Mouse (Mus musculus): Measurements from ENCODE around the gene Aes. TPM values are rescaled to one million over a fixed set of nuclear protein-coding genes. Genes with fewer than 3 reads are reported as not detected.
A peak's percentile ranks its signal among the peaks of the same experiment; 100 is the strongest.

The Aes gene
- total RNA-seq, 4 experiments from 2014 or later, result 1,133 to 1,192 (median 1,173) TPM

- peak; percentile 48 for DNase-seq (ENCODE audit: low spot score)
Measured at GRCm38 (mm10) chr10:81544296-81545160, 14.8 kb upstream of the Aes start.

DNA sequence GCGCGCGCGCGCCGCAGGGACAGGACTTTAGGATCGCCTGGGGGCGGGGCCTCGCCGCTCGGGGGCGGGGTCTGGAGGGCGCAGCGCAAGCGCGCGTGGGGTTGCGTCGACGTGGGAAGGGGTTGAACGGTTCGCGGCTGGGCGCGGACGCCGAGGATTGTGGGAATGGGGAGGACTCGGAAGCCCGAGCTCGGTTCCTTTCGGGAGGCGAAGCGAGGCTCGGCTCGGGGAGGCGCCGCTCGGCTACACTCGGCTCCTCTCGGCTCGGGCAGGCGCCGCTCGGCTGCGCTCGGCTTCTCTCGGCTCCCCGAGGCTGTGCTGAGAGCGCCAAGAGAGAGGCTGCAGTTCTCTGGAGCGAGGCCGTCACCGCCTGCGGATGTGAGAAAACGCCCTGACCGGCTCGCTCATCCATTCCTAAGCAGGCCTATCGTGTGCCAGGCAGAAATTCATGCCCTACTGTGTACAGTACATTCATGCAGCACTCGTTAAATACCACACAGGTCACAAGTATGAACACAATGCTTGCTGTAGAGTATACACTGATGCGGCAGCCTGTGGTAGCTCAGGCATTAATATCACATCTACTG, 14.0 kb upstream of the Aes start, which contains the start of gene Gna11:
Gene Gna11, minus strand, starts transcription at position 30 of the 587 bp plus-strand sequence.
- peak; percentile 99 for DNase-seq (ENCODE audit: low spot score)

GRCm38 (mm10) chr10:81546332-81546731, 13.0 kb upstream of the Aes start:
- DNase-seq (ENCODE audit: low spot score), result no peak

DNA sequence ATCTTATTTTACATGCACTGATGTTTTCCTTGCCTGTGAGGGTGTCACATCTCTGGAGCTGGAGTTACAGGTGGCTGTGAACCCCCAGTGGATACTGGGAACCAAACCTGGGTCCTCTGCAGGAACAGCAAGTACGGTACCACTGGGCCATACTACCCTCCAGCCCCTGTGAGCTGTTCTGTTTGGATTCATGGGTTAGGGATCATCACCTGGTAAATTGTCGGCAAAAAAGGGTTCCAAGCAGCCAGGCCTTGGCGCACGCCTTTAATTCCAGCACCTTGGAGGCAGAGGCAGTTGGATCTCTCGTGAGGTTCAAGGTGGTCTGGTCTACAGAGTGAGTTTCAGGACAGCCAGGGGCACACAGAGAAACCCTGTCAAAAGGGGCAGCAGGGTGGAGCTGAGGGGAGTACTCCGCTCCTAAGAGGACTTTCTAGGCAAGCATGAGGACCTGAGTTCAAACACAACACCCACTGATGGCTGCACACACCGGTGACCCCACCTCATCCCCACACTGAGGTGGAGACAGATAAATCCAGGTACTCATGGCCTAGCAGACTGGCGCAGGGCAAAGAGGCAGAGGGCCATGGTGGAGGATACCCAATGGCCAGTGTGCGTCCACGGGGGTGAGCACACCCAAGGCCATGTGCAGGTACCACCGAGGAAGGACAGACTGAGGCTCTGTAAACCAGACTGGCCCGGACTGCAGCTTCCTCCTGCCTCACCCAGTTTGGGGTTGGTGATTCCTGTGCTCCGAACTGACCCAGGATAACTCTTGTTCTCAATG, 12.3 kb upstream of the Aes start:
- no peak for DNase-seq (ENCODE audit: low spot score)

DNA sequence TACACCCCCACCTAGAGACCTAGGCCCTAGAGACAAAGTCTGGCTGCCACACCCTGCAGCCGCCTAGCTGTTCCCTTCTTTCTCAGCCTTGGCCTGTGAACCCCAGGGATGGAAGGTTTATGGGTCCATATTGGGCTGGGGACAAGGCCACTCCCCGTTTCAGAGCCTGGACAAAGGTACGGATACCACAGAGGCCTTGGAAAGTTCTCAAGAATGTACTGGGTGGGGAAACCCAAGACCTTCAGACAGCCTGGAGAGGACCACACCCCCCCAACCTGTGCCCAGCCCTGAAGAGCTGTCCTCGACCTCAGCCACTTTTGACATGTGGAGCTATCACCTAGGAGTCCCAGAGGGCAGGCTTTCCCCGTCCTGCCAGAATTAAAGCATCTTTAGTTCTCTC, 10.3 kb upstream of the Aes start:
- DNase-seq (ENCODE audit: low spot score), result no peak

DNA sequence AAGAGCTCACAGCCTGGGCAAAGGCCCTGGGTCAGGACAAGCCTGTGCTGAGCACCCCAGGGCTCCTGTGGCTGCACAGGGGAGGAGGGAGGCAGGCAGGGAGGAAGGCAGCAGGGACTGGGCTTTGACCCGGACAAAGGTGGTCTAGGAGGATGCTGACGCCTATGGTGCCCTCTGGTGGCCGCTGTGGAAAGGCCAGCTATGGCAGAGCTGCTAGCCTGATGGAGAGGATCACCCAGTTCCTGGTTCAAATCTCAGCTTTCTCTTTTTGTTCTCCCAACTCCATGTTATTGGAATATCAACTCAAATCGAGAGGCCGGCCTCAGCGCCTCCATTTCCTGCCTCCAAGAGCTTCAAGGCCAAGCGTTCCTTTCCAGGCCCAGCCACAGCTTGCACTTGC, 9.0 kb upstream of the Aes start:
- peak; percentile 62 for DNase-seq (ENCODE audit: low spot score)

DNA sequence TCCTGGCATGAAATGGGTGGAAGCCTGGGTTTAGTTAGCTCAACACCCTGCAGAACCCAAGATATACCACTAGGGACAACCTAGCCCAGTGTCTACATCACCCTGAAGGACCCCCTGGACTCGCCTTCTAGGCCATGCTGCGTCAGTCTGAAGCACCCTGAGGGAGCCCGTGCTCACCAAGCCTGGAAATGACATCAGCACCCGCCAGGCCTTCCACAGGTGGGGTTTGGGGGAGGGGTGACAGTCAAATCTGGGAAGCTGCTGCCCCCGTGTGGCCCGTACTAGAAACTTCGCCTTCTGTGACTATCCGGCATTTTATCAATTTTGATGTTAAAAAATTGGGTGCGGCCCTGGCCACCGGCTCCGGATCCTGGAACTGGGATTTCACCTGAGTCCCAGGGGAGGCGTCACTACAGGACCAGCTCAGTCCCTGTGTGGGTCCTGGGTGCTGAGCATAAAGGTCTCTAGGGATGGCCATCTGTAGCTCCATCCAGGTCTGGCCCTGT, 7.6 kb upstream of the Aes start:
- peak; percentile 79 for DNase-seq (ENCODE audit: low spot score)

GRCm38 (mm10) chr10:81553232-81553631, 6.1 kb upstream of the Aes start:
- no peak for DNase-seq (ENCODE audit: low spot score)

DNA sequence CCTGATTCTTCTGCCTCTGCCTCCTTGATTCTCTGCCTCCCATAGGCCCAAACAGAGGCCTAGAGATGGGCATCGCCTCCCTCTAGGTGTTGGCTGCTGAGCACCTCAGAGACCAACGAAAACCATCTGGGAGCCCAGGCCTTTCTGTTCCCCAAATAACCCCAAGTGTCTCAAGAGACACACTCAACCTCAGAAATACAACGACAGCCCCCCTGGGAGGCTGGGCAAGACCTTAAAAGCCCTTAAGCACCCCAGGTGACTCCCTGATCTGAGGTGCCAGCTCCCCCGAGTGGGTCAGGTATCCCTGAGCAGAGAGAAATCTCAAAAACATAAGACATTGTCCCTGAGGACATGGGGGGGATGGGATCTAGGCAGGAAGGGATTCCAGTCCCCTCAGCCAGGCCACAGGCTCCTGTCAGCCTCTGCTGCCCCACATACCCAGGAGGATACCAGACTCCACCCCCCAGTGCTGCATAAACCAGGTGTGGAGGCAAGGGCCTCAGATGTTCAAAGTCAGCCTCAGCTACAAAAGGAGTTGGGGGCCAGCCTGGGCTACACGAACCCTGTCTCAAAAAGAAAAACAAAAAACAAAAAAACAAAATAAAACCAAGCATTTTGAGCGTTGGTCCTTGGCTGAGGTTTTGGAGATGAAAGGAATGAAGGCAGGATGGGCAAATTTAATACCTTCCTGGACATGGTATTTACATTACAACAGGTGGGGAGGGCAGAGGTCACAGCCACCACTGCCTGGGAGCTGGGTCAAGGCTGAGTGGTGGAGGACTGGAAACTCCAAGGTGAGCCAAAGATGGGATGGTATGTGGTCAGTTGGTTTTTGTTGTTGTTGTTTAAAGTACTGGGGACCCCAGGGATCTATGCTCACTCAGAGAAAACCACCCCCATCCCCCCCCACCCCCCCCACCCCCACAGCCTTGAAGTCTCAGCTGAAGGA, 5.2 kb upstream of the Aes start:
- no peak for DNase-seq (ENCODE audit: low spot score)

DNA sequence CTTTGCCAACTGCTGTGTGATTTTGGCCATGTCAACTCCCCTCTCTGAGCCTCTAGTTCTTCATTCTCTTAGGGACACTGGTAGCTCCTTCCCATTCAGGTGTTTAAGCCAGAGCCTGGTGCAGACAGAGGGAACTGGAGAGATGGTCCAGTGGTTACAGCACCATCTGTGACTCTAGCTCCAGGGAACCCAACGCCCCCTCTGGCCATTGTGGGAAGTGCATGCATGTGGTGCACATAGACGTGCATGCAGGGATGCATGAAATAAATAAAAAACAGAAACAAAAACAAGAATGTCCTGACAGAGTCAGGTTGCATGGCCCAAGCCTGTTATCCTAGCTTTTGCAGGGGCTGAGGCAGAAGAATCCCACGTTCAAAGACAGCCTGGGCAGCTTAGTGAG, 3.0 kb upstream of the Aes start:
- no peak for DNase-seq (ENCODE audit: low spot score)

- no peak for DNase-seq (ENCODE audit: low spot score)
Measured at GRCm38 (mm10) chr10:81557491-81557890, 1.8 kb upstream of the Aes start.

- DNase-seq (ENCODE audit: low spot score), result peak; percentile 74
Measured at GRCm38 (mm10) chr10:81559627-81560539, 595 bp downstream of the Aes start.

DNA sequence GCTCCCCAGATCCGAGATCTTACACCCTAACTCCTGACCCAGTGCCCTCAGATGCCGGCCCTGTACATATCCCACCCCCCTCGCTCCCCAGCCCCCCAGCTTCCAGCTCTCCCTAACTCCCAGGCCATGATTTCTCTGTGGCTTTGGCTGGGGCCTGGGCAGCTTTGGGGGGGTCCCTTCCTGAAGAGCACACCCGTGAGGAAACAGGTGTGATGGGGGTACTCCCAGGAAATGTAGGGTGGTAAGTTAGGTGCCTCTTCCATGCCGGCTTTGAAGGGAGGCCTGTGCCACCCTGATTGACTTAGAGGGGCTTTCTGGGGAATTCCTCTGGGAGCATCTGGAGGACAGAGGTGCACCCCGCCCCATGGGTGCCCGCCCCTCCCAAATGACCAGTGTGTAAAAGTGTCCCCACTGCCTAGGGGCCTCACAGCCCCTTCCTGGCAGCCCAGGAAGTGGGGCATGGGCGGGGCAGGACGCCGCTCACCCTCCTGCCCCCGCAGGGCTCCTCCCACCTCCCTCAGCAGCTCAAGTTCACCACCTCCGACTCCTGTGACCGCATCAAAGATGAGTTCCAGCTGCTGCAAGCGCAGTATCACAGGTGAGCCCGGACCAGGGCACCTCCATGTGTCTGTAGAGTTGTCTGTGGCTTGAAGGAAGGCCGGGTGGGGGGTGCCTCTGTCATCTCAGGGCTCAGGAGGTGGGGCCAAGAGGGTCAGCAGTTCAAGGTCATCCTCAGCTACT, 1.6 kb downstream of the Aes start:
- DNase-seq (ENCODE audit: low spot score), result no peak

DNA sequence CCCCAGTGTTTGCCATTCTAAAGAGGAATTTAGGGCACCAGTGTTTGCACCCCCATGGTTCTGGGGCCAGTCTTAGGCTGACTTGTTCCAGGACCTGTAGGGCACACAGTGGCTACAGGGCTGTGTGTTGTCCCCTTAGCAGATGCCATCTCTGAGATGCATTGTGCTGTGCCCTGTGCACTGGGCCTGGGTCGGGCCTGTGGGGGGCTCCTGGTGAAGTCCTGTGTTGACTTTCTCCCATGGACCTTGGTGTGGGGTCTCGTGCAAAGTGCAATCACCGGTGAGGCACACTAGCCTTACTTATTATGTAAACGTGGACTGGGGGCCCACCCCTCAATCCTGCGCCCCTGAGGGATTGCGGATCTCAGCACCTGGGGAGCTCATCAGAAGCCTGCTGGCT, 3.1 kb downstream of the Aes start:
- DNase-seq (ENCODE audit: low spot score), result no peak

- no peak for DNase-seq (ENCODE audit: low spot score)
Measured at GRCm38 (mm10) chr10:81563481-81563880, 4.2 kb downstream of the Aes start.

DNA sequence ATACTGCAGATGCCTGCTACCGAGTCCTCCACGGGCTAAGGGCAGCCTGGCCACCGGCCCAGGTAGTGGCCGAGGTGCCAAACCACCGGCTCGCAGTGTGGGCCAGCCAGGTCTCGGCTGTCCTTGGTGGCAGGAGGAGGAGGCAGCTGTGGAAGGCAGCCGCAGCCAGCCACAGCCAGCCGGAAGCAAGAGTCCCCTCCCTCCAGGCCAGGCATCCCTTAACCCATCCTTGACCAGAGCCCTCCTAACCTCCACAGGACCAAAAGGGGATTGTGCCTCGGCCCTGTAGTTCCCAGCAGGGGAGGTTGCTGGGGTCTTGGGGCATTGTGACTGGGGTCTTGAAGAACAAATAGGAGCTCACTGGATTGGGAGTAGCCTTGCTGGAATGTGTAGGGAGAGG, 4.9 kb downstream of the Aes start:
- DNase-seq (ENCODE audit: low spot score), result peak; percentile 61

- no peak for DNase-seq (ENCODE audit: low spot score)
Measured at GRCm38 (mm10) chr10:81564734-81565133, 5.4 kb downstream of the Aes start.

GRCm38 (mm10) chr10:81565257-81566228, 6.3 kb downstream of the Aes start:
- DNase-seq (ENCODE audit: low spot score), result no peak

Measured in heart, adult 8-10 months (tissue).